Mouse (Mus musculus): ENCODE measurements around the gene Arglu1.

Gene Arglu1

DNA sequence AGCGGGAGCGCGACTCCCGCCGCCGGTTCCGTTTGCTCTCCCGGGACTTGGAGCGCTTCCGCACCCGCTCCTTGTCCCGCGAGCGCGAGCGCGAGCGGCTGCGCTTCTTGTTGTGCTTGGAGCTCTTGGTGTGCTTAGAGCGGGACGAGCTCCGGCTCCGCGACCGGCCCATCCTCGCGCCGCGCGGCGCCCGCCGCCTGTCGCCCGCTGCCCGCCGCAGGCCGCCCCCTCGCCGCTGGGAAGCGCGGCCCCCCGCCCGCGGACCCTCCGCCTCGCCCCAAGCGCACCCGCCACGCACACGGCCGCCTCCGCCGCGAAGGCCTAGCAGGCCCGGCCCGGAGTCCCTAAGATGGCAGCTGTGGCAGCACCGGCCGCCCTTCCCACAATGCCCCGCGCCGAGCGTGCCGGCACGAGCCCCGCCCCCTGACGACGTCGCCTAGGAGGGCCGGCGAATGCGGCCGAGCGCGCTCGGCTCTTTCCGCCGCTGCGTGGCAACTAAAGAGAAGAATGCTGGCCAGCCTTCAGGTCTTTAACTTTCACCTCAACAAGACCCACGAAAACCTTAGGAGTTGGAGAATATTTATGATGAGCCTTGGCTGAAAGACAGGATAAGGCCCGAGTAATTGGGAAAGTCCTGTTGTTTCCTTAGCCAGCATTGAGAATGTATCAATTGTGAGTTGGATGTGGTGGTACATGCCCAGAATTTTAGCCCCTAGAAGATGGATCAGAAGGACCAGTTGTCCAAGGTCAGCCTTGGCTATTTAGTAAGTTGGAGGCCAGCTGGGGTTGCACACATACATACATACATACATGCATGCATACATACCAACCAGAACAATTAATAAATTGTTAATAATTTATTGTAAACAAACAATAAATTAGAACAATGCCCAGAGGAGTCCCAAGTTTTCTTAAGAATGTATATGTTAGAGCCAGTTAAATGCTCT is at the start of gene Arglu1:
Gene Arglu1, minus strand, starts transcription at position 376 of the 947 bp plus-strand sequence.
- peak; percentile 99 for DNase-seq (ENCODE audit: low spot score)

DNA sequence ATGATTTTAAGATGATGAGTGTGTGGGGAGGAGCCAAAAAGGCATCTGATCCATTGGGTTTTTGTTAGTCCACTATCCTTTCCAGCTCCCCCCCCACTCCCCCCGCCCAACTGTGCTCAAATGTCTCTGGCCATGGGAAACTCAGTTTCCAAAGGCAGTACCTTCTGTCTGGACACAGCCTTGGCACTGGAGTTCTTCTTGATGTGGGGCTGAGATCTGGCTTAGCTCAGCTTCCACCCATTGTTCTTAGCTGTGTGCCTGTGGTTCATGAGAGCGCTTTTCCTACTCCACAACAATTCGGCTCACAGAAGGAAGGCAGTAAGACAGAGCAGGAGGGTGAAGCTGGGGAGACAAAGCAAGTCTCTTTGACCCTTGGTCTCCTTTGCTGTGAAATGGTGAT is 47.0 kb upstream of the Arglu1 start:
- DNase-seq (ENCODE audit: low spot score): no peak

DNA sequence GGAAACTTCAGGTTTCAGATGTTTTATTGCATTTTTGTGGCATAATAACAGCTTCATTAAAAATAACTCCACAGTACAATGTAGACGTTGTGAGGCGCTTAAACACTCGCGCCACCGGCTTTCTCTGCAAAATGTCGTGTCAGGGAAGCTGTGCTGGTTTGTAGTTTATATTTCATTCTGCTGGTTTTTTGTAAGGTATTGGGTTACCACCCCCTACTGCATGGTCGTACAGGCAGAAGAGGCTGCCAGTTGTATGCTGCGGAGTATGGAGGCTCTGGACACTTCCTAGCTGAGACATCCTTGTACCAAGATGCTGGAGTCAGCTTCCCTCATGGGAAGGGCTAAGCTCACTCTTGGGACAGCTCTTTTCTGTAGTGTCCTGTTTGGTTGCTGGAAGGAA is 46.5 kb upstream of the Arglu1 start:
- no peak for DNase-seq (ENCODE audit: low spot score)

DNA sequence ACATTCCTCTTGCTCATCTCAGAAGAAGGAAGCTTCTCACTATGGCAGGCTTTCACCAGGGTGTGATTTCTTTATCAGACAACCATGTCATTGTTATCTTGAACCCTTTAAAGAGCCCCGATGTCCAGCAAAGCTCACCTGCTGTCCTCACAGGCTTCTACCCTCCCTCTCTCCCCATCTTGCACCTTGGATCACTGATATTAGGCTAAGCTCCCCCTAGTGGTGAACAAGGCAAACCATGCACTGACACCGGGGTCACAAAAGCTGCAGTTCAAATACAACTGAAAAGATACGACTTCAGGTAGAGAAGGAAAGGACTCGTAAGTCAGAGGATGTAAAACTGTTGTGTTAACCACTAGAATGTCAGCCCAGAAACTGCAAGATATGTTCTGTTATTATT is 43.5 kb upstream of the Arglu1 start:
- DNase-seq (ENCODE audit: low spot score): peak; percentile 9

DNA sequence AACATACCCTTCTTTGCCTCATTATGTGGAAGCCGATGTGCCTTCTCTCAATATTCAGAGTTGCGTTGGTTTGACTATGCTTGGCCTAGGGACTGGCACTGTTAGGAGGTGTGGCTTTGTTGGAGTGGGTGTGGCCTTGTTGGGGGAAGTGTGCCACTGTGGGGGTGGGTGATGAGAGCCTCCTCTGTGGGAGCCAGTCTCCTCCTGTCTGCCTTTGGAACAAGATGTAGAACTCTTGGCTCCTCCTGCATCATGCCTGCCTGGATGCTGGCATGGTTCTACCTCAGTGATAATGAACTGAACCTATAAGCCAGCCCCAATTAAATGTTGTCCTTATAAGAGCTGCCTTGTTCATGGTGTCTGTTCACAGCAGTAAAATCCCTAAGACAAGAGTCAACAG is 38.3 kb upstream of the Arglu1 start:
- DNase-seq (ENCODE audit: low spot score): no peak

DNA sequence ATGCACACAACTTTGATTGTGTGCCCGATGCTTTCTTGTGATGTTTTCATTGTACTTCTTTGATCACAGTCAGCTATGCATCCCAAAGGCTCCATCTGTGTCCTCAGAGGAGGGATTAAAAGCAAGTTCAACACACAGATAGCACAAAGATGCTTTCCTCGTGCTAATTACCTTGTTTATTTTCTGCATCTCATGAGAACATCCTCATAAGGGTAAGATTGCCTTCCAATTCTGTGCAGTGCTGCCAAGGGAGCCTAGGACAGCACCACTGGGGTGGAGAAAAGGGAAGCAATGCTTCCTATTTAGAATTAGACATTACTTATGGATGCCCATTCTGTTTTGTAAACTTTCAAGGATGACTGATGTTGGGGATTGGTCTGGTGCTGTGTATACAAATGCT is 36.2 kb upstream of the Arglu1 start:
- DNase-seq (ENCODE audit: low spot score): no peak

DNA sequence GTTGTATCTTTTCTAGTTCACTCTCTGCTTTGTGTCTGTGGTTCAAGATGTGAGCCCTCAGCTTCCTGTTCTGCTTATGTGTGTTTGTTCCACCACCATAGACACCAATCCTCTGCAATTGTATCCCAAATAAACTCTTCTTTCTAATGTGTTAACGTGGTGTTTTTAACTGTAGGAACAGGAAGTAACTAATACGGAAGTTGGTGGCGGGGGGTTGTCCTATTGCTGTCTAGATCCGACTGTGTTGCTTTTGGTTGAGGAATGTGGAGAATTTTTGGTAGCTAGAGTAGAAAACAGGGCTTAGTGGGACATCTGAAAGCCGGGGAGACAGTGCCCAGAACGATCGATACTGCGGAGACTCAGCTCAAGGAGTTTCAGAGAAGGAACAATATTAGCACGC is 14.5 kb upstream of the Arglu1 start:
- no peak for DNase-seq (ENCODE audit: low spot score)

DNA sequence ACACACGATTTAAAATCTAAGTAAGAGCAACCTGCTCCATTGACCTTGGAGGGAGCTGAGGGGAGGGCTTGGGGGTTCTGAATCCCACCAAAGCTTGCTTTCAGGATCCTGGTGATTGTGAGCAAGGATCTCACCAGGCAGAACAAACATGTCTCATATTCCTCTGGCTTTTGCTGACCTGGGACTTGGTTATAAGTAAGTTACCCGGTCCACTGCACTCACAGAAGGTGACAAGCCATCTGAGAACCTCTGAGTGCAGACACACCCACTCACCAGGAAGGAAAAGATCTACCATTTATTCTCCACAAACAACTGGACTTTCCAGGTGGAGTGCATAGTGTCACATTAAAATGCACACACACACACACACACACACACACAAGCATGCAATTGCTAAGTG is 13.3 kb upstream of the Arglu1 start:
- no peak for DNase-seq (ENCODE audit: low spot score)

DNA sequence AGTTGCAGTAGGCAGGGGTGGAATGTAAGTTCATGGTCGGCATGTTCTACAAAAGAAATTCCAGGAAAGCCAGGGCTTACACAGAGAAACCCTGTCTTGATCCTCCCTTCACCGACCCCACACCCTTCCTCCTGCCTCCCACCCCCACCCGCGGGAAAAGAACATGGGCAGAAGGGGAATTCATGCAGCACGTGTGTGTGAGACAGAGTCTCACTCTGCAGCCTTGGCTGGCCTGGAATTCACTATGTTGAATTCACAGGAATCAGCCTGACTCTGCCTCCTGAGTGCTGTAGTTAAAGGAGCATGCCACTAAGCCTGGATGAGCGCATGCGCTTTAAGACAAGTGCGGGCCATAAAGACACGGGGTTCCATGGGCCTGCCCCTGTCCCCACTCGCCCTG is 10.5 kb upstream of the Arglu1 start:
- no peak for DNase-seq (ENCODE audit: low spot score)

DNA sequence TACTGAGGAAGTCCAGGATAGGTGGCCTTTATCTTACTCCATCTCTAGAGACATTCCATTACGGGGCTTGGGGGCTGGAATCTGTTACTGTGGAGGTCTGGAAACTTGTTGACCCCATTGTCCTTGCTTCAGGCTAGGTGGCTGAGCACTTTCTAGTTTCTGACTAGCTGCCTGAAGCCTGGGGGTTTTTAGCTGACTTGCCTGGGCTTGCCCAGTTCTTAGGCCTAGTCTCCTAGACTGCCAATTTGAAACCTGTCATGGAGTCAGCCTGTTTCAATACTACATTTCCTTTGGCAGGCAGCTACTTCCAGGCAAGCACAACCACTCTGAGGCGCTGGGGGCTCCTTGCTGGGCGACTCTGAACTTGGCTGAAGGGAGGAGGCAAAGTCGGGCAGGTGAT is 9.9 kb upstream of the Arglu1 start:
- DNase-seq (ENCODE audit: low spot score): no peak

DNA sequence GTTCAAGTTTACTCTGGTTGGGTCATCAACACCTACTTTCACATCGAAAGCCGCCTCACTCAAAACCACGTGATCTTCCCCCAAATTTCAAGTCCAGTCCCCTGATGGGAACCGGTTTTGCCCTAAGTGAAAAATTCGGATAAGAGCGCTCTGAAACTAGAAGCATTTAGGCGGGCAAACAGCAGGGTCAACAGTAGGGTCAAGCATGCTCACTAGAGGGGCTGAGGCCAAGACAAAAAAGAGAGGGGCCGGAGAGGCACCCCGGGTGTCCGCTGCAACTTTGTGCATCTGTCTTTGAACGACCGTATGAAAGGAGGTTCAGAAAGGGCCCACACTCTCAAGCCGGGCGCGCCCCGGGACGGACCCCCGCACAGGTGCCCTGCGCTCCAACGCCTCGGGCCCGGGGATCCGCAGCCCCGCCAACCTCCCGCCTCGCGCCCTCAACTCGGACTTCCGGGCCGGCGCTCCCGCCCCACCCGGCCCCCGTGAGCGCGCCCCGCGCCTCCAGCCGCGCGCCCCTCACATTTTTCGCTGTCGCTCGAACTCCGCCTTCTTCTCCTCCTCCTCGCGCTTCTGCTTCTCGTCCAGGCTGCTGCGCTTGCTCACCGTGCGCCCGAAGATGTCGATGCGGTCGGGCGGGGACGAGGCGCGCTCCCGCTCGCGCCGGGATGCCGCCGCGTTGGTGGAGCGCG is 721 bp downstream of the Arglu1 start:
- DNase-seq (ENCODE audit: low spot score): peak; percentile 51

DNA sequence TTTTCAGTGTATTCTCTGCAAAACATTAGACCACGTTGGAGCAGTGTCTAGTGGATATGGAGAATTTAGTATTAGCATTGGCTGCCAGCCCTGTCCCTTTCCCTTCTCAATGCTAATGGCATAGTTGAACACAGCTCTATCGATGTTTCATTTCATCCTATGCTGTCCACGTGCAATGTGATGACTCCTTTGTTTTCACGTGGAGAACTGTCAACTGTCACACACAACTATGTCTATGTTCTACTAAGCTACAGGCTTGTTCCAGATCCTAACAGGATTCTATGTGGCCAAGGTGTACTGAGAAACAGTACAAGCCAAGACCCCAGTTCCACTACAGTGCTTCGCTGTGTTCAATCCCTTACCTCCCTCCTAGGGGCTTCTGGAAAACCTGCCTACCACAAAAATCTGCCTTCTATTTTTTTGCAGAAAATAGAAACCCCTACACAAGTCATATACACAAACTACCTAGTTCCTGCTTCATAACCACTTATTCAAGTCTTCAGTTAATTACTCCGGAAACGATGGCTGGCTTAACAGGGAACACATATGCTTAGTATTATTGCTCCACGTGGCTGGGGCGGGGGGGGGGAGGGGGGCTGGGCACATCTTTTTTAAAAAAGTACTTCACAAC is 1.4 kb downstream of the Arglu1 start:
- DNase-seq (ENCODE audit: low spot score): no peak

DNA sequence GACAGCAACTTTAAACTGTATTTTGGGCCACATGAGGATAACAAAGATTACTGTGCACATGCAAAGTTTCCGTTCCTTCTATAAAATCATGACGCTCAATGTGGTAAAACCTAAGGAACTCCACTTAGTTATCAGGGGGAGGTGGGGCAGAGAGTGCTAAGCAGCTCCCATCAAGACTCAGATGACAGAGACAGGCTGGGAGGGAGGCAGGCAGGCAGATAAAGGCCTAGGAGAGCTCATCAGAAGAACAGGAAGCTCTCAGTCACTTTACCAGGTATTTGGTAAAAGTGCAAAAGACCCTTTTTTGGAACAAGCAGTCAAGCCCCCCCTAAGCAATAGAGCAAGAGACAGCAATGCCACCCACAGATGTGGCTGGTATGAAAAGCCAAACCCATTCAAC is 4.8 kb downstream of the Arglu1 start:
- no peak for DNase-seq (ENCODE audit: low spot score)

DNA sequence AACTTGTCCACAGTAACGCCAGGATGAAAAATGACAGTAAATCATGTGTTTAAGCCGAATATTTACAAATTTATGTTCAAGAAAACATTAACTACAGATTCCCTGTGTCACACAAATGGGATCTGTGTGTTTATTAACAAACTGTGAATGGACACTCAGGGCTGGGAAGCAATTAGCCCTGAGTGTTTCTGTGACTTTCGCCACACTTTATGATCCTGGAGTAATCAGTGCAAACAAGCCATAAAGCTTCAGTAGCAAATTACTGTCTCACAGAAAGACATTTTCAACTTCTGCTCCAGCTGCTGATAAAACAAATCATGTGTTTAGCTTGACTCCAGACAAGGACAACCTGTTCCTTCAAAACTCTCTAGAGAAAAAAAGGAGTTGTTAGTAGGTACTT is 7.6 kb downstream of the Arglu1 start:
- no peak for DNase-seq (ENCODE audit: low spot score)

DNA sequence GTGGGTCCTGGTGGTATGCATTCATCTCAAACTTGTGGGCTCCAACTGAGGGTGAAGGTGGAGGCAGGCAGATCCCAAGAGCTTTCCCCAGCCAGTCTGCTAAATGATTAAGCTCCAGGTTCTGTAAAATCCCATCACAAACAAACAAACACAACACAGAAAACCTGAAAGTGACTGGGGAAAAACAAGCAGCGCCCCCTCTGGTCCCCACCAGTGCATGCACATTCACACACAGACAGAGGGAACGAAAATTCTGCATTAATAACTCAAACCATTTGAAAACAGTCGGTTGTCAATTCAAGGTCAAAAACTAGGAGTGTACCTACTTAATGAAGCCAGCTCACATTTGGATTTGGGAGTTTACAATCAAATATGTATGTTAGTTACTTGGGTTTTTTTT is 12.1 kb downstream of the Arglu1 start:
- no peak for DNase-seq (ENCODE audit: low spot score)

DNA sequence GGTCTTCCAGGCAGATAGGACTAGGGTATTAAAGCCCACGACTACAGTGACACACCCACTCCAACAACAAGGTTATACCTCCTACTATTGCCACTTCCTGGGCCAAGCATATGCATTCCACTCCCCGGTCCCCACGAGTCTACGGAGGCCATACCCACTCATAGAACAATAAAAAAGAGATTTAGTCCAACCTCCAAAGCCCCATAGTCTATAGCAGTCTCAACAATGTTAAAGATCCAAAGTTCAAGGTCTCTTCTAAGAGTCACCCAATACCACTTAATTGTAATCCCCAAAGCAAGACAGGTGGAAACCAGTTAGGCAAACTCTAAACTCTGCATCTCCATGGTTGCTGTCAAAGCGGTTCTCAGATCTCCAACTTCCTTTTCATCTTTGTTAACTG is 15.5 kb downstream of the Arglu1 start:
- no peak for DNase-seq (ENCODE audit: low spot score)

DNA sequence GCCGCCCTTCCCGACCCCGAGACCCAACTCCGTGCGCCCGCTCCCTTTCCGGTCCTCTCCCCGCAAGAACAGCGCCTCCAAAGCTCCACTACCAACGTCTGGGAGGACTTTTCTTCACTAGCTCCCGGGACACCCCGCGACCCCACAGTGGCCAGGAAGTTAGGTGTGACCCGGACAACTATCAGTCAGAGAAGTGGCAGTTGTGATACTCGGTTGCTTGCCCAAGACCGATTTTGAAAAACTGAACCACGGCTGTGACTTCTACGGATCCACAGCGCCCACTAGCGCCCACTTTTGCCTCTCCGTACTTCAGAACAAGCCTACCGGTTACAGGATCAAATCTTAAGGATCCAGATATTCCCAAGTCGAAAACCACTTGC is 28.6 kb downstream of the Arglu1 start:
- peak; percentile 89 for DNase-seq (ENCODE audit: low spot score)

DNA sequence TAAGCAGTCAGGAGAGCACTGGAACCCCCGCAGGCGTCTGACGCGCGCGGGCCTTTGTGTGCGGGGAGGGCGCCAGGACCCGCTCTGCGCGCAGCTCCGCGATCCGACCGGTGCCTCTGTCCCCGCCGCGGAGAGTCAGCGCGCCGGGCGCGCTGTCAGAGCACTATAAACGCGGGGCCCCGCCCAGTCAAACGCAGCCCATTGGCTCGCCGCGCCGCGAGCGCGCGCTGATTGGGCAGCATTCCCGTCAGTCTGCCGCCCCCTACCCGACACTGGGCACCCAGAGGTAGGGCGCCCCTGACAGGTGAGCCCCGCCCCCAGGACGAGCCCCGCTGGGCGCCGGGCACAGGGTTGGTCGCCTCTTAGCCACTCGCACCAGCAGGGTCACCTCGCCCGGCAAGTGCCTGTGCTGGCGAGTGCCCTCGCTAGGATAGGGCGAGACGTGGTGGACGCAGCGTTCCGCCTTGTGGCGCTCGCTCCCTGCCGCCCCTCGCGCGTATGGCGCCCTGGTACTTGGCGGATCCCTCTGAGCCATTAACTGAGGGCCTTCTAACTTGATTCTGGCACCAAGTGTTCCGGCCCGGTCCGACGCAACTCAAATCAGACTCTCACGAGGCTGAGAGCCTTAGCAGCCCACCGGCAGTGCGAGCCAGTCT is 29.1 kb downstream of the Arglu1 start, which contains the start of gene Efnb2:
Gene Efnb2, minus strand, starts transcription at position 140 of the 656 bp plus-strand sequence.
- DNase-seq (ENCODE audit: low spot score): peak; percentile 97

DNA sequence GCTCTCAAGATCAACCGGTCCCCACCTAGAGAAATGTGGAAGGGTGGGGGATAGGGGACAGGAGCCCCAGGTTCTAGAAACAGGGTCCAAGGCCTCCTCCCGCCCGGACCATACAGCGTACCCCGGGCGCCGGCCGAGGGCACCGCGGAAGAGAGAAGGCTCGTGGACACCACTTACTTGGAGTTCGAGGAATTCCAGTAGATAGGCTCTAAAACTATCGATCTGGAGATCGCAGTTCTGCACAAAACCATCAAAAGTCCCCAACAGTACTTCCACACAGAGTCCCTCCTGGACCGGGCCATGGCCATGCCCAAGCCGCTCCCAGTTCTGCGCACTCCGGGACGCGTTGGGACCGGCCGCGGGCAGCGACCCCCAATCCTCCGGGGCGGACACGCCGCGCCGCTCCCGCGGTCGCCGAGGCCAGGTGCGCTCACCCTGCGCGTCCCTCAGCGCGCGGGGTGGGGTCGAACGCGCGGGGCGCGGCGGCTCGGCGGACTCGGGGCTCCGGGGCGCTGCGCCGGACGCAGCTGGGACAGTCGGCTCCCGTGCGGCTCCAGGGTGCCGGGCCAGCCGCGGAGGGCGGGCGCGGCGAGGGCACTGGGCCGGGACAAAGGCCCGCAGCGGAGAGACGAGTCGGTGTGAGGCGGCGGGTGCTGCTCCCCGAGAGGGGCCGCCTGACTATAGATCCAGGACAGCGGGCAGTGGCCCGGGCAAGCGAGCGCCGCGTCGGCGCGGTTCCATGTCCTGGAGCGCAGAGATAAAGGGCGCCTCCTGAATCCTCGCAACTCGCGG is 29.8 kb downstream of the Arglu1 start:
- DNase-seq (ENCODE audit: low spot score): no peak

DNA sequence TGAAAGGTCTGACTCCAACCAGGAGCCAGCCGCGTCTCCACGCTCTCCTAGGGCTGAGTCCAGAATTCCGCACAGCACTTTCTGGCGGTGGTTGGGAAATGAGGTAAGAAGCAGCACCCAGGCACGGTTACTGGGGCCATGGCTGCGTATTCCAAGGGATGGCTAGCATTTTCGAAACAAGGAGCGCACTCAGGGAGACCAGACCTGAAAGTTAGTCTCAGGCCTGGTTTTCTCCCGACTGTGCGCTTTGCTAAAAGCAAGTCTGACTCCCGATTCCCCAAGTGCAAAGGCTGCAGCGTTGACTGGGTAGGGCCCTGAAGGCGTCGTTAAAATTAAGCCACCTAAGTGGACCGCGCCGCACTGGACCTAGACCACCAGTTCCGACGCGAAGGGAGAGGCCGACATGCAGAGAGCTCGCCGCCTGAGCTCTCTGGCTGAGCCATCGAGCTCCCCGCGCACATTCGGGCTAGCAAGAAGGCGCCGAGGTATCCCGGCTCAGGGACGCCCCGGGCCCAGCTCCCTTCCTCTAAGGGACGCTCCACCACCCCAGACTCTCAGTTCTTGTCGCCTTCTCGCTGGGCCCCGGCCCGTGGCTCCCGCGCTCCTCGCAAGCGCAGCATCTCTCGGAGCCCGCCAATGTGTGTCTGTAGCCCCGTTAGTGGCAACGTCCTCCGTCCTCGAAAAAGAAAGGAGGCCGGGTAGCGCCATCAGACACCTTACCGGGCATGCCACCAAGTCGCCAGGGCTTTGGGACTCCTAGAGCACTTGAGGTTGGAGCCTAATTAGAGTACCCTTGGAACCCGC is 30.6 kb downstream of the Arglu1 start:
- DNase-seq (ENCODE audit: low spot score): no peak

Measured in urinary bladder, postnatal 25 days (tissue).